Mouse (Mus musculus): ENCODE measurements at regions not wholly inside any gene's neighbourhood (a gene's known extent, or its start where the extent isn't known, plus 50 kb on each side); places are given as distances from the start of the nearest gene placed in this dataset.
A peak's percentile ranks its signal among the peaks of the same experiment; 100 is the strongest.

DNA sequence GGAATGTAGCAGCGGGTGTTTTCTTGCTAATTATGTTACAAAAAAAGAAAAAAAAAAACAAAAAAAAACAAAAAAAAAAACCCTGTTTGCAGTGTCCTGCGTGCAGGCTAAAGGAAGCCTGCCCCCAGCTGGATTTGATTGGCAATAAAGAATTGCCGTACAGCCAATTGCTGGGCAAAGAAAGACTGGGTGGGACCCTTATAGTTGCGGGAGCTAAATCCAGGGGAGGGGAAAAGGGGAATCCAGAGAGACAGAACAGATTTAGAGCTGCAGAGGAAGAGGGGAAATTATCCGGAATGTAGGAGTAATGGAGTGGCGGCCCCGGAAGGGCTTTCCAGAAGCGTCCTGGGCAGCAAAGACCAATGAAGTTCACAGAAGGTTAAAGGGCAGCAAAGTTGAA, 223.6 kb downstream of the Prdm2 start:
- no peak overlapping the region for H3K4me3 ChIP-seq (ENCODE audit: low read depth, low read length)
- no peaks in the 10 kb centered on the region for H3K27me3 ChIP-seq (replicated peaks; ENCODE audit: control insufficient read depth, insufficient read depth, low read length)
- no peak overlapping the region for H3K9ac ChIP-seq (ENCODE audit: low read length)
- H3K36me3 ChIP-seq (ENCODE audit: control insufficient read depth, insufficient read depth, low read length), result no peaks in the 10 kb centered on the region
- H3K4me2 ChIP-seq (ENCODE audit: low read length), result no peak overlapping the region
- WGBS, result 5% methylated on average over 8 of the region's 8 CpGs
- peak; percentile 64 for DNase-seq (ENCODE audit: low spot score)
- H3K9me3 ChIP-seq (replicated peaks; ENCODE audit: control insufficient read depth, low read length), result no peaks in the 10 kb centered on the region
- no peak overlapping the region for H3K27ac ChIP-seq (ENCODE audit: low read depth, low read length)
- H3K4me1 ChIP-seq (ENCODE audit: control insufficient read depth, insufficient read depth, low read length), result no peaks in the 10 kb centered on the region
- no peak for ATAC-seq

DNA sequence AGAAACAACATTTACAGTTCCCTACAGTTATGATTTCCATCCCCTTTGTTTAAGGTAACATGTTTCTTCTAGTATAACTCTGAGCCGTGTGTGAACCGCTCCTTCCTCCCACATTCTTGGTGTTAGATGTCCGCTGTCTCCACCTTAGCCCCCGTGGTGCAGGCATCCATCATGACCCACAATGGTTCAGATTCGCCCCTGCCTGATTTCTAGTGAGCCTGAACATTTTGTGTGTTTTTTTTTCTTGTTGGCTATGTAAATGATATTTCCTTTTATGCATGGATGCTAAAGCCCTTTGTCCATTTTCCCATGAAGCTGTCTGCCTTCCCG, 229.5 kb downstream of the Prdm2 start:
- no peak overlapping the region for H3K27ac ChIP-seq (ENCODE audit: low read depth, low read length)
- peaks cover 7% of the 10 kb centered on the region for H3K4me1 ChIP-seq (ENCODE audit: control insufficient read depth, insufficient read depth, low read length)
- 42% methylated on average over 6 of the region's 6 CpGs for WGBS
- H3K4me2 ChIP-seq (ENCODE audit: low read length), result no peak overlapping the region
- H3K4me3 ChIP-seq (ENCODE audit: low read depth, low read length), result no peak overlapping the region
- no peaks in the 10 kb centered on the region for H3K36me3 ChIP-seq (ENCODE audit: control insufficient read depth, insufficient read depth, low read length)
- H3K9me3 ChIP-seq (replicated peaks; ENCODE audit: control insufficient read depth, low read length), result no peaks in the 10 kb centered on the region
- ATAC-seq (no peak), DNase-seq (ENCODE audit: low spot score) (no peak)
- no peaks in the 10 kb centered on the region for H3K27me3 ChIP-seq (replicated peaks; ENCODE audit: control insufficient read depth, insufficient read depth, low read length)
- H3K9ac ChIP-seq (ENCODE audit: low read length), result 0 out of 2 replicates have a peak overlapping the region, but pooled peaks have one; percentile 2

GRCm38 (mm10) chr4:142982585-142983294, 230.1 kb downstream of the Prdm2 start:
- Histone ChIP-seq H3K4me3 (ENCODE audit: low read depth, low read length) (no peak overlapping the region), H3K36me3 (ENCODE audit: control insufficient read depth, insufficient read depth, low read length) (no peaks in the 10 kb centered on the region), H3K9ac (ENCODE audit: low read length) (no peak overlapping the region), H3K27ac (ENCODE audit: low read depth, low read length) (no peak overlapping the region), H3K9me3 (replicated peaks; ENCODE audit: control insufficient read depth, low read length) (no peaks in the 10 kb centered on the region), H3K4me1 (ENCODE audit: control insufficient read depth, insufficient read depth, low read length) (peaks cover 7% of the 10 kb centered on the region), H3K27me3 (replicated peaks; ENCODE audit: control insufficient read depth, insufficient read depth, low read length) (no peaks in the 10 kb centered on the region), H3K4me2 (ENCODE audit: low read length) (no peak overlapping the region)
- no peak for ATAC-seq
- WGBS, result 54% methylated on average over 8 of the region's 8 CpGs
- no peak for DNase-seq (ENCODE audit: low spot score)

GRCm38 (mm10) chr4:142975620-142976019, 237.2 kb downstream of the Prdm2 start:
- Histone ChIP-seq H3K4me3 (ENCODE audit: low read depth, low read length) (no peak overlapping the region), H3K4me2 (ENCODE audit: low read length) (no peak overlapping the region), H3K36me3 (ENCODE audit: control insufficient read depth, insufficient read depth, low read length) (no peaks in the 10 kb centered on the region), H3K27me3 (replicated peaks; ENCODE audit: control insufficient read depth, insufficient read depth, low read length) (no peaks in the 10 kb centered on the region), H3K9me3 (replicated peaks; ENCODE audit: control insufficient read depth, low read length) (no peaks in the 10 kb centered on the region), H3K9ac (ENCODE audit: low read length) (no peak overlapping the region), H3K4me1 (ENCODE audit: control insufficient read depth, insufficient read depth, low read length) (no peaks in the 10 kb centered on the region), H3K27ac (ENCODE audit: low read depth, low read length) (no peak overlapping the region)
- ATAC-seq, result no peak
- WGBS, result 82% methylated on average over 11 of the region's 11 CpGs
- no peak for DNase-seq (ENCODE audit: low spot score)

- Histone ChIP-seq H3K4me1 (ENCODE audit: control insufficient read depth, insufficient read depth, low read length) (no peaks in the 10 kb centered on the region), H3K4me2 (ENCODE audit: low read length) (no peak overlapping the region), H3K27me3 (replicated peaks; ENCODE audit: control insufficient read depth, insufficient read depth, low read length) (no peaks in the 10 kb centered on the region), H3K27ac (ENCODE audit: low read depth, low read length) (no peak overlapping the region), H3K4me3 (ENCODE audit: low read depth, low read length) (no peak overlapping the region), H3K36me3 (ENCODE audit: control insufficient read depth, insufficient read depth, low read length) (no peaks in the 10 kb centered on the region), H3K9ac (ENCODE audit: low read length) (no peak overlapping the region), H3K9me3 (replicated peaks; ENCODE audit: control insufficient read depth, low read length) (no peaks in the 10 kb centered on the region)
- 83% methylated on average over 4 of the region's 4 CpGs for WGBS
- DNase-seq (ENCODE audit: low spot score) (no peak), ATAC-seq (no peak)
These were observed 242.8 kb downstream of the Prdm2 start for GRCm38 (mm10) chr4:142970040-142970439.

DNA sequence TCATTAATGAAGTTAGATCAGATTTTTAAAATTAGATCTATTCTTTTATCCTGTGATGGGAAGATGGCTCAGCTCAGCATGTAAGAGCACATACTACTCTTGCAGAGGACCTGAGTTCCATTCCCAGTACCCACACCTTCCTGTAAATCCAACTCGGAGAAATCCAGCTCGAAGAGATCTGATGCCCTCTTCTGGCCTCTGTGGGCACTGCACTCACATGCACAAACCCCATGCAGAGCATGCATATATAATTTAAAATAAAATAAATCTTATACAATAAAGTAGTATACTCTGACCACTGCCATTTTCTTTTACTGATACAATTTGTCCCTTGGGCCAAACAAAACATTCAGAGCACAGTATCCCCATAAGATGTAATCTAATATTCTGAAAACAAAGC, 245.2 kb downstream of the Prdm2 start:
- H3K4me1 ChIP-seq (ENCODE audit: control insufficient read depth, insufficient read depth, low read length), result no peaks in the 10 kb centered on the region
- H3K4me3 ChIP-seq (ENCODE audit: low read depth, low read length), result no peak overlapping the region
- ATAC-seq (no peak), DNase-seq (ENCODE audit: low spot score) (no peak)
- WGBS, result 92% methylated on average over 2 of the region's 2 CpGs
- H3K9me3 ChIP-seq (replicated peaks; ENCODE audit: control insufficient read depth, low read length), result no peaks in the 10 kb centered on the region
- H3K36me3 ChIP-seq (ENCODE audit: control insufficient read depth, insufficient read depth, low read length), result no peaks in the 10 kb centered on the region
- no peak overlapping the region for H3K9ac ChIP-seq (ENCODE audit: low read length)
- H3K27me3 ChIP-seq (replicated peaks; ENCODE audit: control insufficient read depth, insufficient read depth, low read length), result no peaks in the 10 kb centered on the region
- H3K4me2 ChIP-seq (ENCODE audit: low read length), result no peak overlapping the region
- H3K27ac ChIP-seq (ENCODE audit: low read depth, low read length), result no peak overlapping the region

DNA sequence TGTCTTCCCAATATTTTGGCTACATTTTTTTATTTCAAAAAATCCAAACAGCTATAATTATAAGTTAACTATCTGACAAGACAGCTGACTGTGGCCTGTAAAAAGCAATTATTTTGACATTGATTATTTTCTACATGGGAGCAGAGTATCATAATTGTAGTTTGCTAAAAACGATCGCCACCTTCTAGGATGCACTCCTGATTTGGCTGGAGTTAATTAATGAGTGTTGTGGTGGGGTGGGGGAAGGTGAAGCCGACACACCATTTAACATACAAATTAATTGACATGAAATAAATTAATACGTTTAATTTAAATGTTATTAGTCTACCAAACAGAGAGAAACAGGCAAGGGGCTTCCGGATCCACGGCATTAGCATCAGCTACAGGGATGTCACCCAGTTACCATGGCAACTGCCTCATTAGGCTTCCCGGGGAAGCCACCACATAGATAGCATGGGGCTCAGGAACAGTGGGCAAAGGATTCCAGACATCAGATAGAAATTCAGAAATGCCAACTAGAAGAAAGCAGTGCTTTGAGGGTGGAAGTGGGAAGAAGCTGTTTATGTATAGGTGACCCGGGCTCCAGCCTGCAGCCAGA, 255.9 kb downstream of the Prdm2 start:
- Histone ChIP-seq H3K9ac (ENCODE audit: low read length) (no peak overlapping the region), H3K4me3 (ENCODE audit: low read depth, low read length) (no peak overlapping the region), H3K9me3 (replicated peaks; ENCODE audit: control insufficient read depth, low read length) (no peaks in the 10 kb centered on the region), H3K4me2 (ENCODE audit: low read length) (peak overlapping the region; percentile 3; the same call in 1 of the 2 replicates), H3K27me3 (replicated peaks; ENCODE audit: control insufficient read depth, insufficient read depth, low read length) (no peaks in the 10 kb centered on the region), H3K36me3 (ENCODE audit: control insufficient read depth, insufficient read depth, low read length) (no peaks in the 10 kb centered on the region), H3K27ac (ENCODE audit: low read depth, low read length) (peak overlapping the region; percentile 56; the same call in 1 of the 2 replicates), H3K4me1 (ENCODE audit: control insufficient read depth, insufficient read depth, low read length) (peaks cover 14% of the 10 kb centered on the region)
- DNase-seq (ENCODE audit: low spot score) (peak; percentile 93), ATAC-seq (peak; percentile 80; the same call in 1 of the 2 replicates)
- WGBS, result 20% methylated on average over 8 of the region's 8 CpGs

DNA sequence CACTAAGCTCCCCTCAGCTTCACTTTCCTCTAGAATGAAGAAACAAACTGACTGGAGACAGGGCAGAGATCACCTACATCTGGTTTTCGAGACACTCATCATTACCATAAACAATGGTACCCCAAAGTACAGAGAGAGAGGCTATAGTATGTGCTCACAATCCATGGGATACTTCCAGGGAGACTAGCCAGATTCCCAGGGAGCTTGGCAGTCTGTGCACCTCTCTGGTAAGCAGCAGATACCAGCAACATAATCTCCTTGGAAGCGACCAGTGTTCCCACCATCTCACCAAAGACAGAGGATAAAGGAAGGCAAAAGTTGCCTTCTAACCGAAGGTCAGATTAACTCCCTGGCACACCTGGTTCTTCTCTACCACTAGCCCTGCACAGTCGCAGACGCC, 256.4 kb downstream of the Prdm2 start:
- DNase-seq (ENCODE audit: low spot score) (no peak), ATAC-seq (0 out of 2 replicates have a peak, but pooled peaks have one; percentile 6)
- Histone ChIP-seq H3K9ac (ENCODE audit: low read length) (no peak overlapping the region), H3K4me3 (ENCODE audit: low read depth, low read length) (no peak overlapping the region), H3K4me2 (ENCODE audit: low read length) (no peak overlapping the region), H3K27me3 (replicated peaks; ENCODE audit: control insufficient read depth, insufficient read depth, low read length) (no peaks in the 10 kb centered on the region), H3K36me3 (ENCODE audit: control insufficient read depth, insufficient read depth, low read length) (no peaks in the 10 kb centered on the region), H3K27ac (ENCODE audit: low read depth, low read length) (peak overlapping the region; percentile 11; the same call in 1 of the 2 replicates), H3K9me3 (replicated peaks; ENCODE audit: control insufficient read depth, low read length) (no peaks in the 10 kb centered on the region), H3K4me1 (ENCODE audit: control insufficient read depth, insufficient read depth, low read length) (peaks cover 14% of the 10 kb centered on the region)
- WGBS, result 73% methylated on average over 5 of the region's 5 CpGs

DNA sequence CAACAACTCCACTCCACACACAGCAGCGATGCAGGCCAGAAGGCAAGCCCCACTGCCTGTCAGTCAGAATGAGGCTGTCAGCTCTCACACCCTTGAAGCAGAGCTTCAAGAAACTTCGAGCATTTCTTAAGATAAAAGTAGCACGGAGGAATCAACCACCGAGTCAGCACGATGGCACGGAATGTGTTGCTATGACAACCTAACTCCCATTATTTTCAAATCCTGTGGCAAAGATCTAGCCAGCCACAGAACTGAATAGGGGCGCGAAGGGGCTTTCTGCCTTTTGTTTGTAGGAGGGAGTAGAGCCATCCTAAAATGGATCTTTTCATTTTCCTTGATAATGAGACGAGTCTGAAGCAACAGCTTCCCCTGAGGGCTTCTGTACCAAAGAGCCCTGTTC, 259.1 kb downstream of the Prdm2 start:
- no peak overlapping the region for H3K4me3 ChIP-seq (ENCODE audit: low read depth, low read length)
- peak; percentile 79 for DNase-seq (ENCODE audit: low spot score)
- peaks cover 14% of the 10 kb centered on the region for H3K4me1 ChIP-seq (ENCODE audit: control insufficient read depth, insufficient read depth, low read length)
- no peak overlapping the region for H3K4me2 ChIP-seq (ENCODE audit: low read length)
- H3K9me3 ChIP-seq (replicated peaks; ENCODE audit: control insufficient read depth, low read length), result no peaks in the 10 kb centered on the region
- no peaks in the 10 kb centered on the region for H3K27me3 ChIP-seq (replicated peaks; ENCODE audit: control insufficient read depth, insufficient read depth, low read length)
- H3K36me3 ChIP-seq (ENCODE audit: control insufficient read depth, insufficient read depth, low read length), result no peaks in the 10 kb centered on the region
- ATAC-seq, result peak; percentile 47; the same call in 1 of the 2 replicates
- peak overlapping the region; percentile 54; the same call in 1 of the 2 replicates for H3K27ac ChIP-seq (ENCODE audit: low read depth, low read length)
- H3K9ac ChIP-seq (ENCODE audit: low read length), result 0 out of 2 replicates have a peak overlapping the region, but pooled peaks have one; percentile 25
- WGBS, result 4% methylated on average over 9 of the region's 9 CpGs

Data from forebrain, embryonic 14.5 days (tissue).